ENCODE assay signal across 9 mouse cellular contexts in the genomic region with DNA sequence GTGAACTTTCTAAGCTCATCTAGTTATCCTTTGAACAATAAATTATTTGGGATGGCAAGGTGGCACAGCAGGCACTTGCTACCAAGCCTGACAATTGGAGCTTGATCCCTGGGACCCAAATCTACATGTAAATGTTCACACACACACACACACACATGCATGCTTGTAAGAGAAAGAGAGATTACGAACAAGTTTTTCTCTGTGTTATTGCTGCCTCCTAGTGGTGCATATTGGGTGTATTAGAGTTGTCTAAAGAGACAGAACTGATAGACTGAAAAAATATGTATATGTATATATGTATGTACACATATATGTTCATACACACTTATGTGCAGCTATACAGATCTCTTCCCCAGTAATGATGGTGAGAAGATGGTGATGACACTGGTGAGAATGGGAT. TPM values are rescaled to one million over a fixed set of nuclear protein-coding genes. Genes with fewer than 3 reads are reported as not detected.
DNase-seq lines count a peak whose midpoint lies in the region; ATAC-seq and TF ChIP-seq lines count a peak whose summit lies in the region.
"Had no signal": no experiment of that assay in that cellular context is flagged by ENCODE, and none has a peak within 500 bp of the region (broad histone marks: within the 10 kb centered on the region; RNA-seq: fewer than 3 reads in every experiment).

No protein-coding gene starts in this region.

- peak; percentile 100 for TF ChIP-seq RAD21 in MEL (IDR thresholded peaks at IDR 0.05; ENCODE audit: low read depth, low read length)

- no peak overlapping the region for H3K9ac ChIP-seq in MEL (ENCODE audit: control insufficient read depth, low read depth, low read length, poor library complexity, severe bottlenecking)
- no peak overlapping the region for H3K9ac ChIP-seq in intestine, embryonic 16.5 days (ENCODE audit: low read depth, low read length)
- H3K9ac ChIP-seq: embryonic facial prominence, embryonic 13.5 days; limb, embryonic 12.5 days had no signal

- no peaks in the 10 kb centered on the region for H3K9me3 ChIP-seq in MEL (replicated peaks; ENCODE audit: insufficient read depth, low read length)
- H3K9me3 ChIP-seq in intestine, embryonic 16.5 days (ENCODE audit: control insufficient read depth, low read length), result no peaks in the 10 kb centered on the region
- H3K9me3 ChIP-seq: embryonic facial prominence, embryonic 13.5 days; limb, embryonic 12.5 days had no signal

- H3K79me2 ChIP-seq in MEL (ENCODE audit: control insufficient read depth, insufficient read depth, low read length, poor library complexity), result no peaks in the 10 kb centered on the region

- peak; percentile 73 for ATAC-seq in megakaryocyte progenitor cell, adult 5-6 weeks (replicated peaks; ENCODE audit: poor library complexity)
- no peak; the same call in 1 of the 2 replicates for ATAC-seq in intestine, embryonic 16.5 days

- H3K27ac ChIP-seq in MEL (ENCODE audit: control insufficient read depth, low read depth, low read length), result no peak overlapping the region
- no peak overlapping the region for H3K27ac ChIP-seq in intestine, embryonic 16.5 days (ENCODE audit: low read length)
- H3K27ac ChIP-seq: embryonic facial prominence, embryonic 13.5 days; limb, embryonic 12.5 days had no signal

- no peak overlapping the region for H3K4me2 ChIP-seq in intestine, embryonic 16.5 days (ENCODE audit: low read depth, low read length)
- H3K4me2 ChIP-seq: embryonic facial prominence, embryonic 13.5 days; limb, embryonic 12.5 days had no signal

- H3K4me3 ChIP-seq in MEL (ENCODE audit: control insufficient read depth in 1 of 2, insufficient read depth in 1 of 2, low read depth in 2 of 2, low read length in 2 of 2), result no peak overlapping the region
- no peak overlapping the region for H3K4me3 ChIP-seq in intestine, embryonic 16.5 days (ENCODE audit: low read length)
- H3K4me3 ChIP-seq: embryonic facial prominence, embryonic 13.5 days; limb, embryonic 12.5 days had no signal

- peaks cover 11 to 16% of the 10 kb centered on the region in 2 experiments for H3K4me1 ChIP-seq in MEL (ENCODE audit: control insufficient read depth in 1 of 2, insufficient read depth in 2 of 2, low read length in 2 of 2)
- no peaks in the 10 kb centered on the region for H3K4me1 ChIP-seq in intestine, embryonic 16.5 days (ENCODE audit: control insufficient read depth, insufficient read depth, low read length)

- no peaks in the 10 kb centered on the region for H3K27me3 ChIP-seq in MEL (ENCODE audit: control insufficient read depth in 1 of 2, insufficient read depth in 2 of 2, low read length in 2 of 2)
- H3K27me3 ChIP-seq in intestine, embryonic 16.5 days (replicated peaks; ENCODE audit: control insufficient read depth, insufficient read depth, low read length), result no peaks in the 10 kb centered on the region

- peaks cover 0 to 11% of the 10 kb centered on the region in 2 experiments; a peak in 2 of 4 replicates for H3K36me3 ChIP-seq in MEL (ENCODE audit: control insufficient read depth in 1 of 2, insufficient read depth in 2 of 2, low read length in 2 of 2)
- H3K36me3 ChIP-seq in intestine, embryonic 16.5 days (ENCODE audit: control insufficient read depth, insufficient read depth, low read length), result no peaks in the 10 kb centered on the region
- H3K36me3 ChIP-seq: embryonic facial prominence, embryonic 13.5 days; limb, embryonic 12.5 days had no signal

- peak; percentile 18 to 97 (median 63); a peak in 5 of 6 replicates for TF ChIP-seq CTCF in MEL (IDR thresholded peaks at IDR 0.05 in 2 of 3, conservative IDR thresholded peaks at IDR 0.05 in 1 of 3; ENCODE audit: control insufficient read depth in 1 of 3, insufficient read depth in 1 of 3, low read depth in 2 of 3, low read length in 3 of 3, poor library complexity in 1 of 3, severe bottlenecking in 1 of 3)

- TF ChIP-seq EP300 in MEL (IDR thresholded peaks at IDR 0.05; ENCODE audit: low read depth in 1 of 2, low read length in 2 of 2), result no peak

- intact Hi-C loops in left cerebral cortex, postnatal 14 days (cut with DNase I), result loop anchor here (5.0 kb wide), 2 partner anchors 391 to 561 kb away; no protein-coding TSS in a partner anchor
- intact Hi-C loops in left cerebral cortex, postnatal 10 days (cut with DNase I), result loop anchor here (2.0 to 5.0 kb wide), 2 partner anchors 391 to 556 kb away; no protein-coding TSS in a partner anchor

- 23% methylated on average over 1 of the region's 1 CpGs for WGBS in intestine, embryonic 16.5 days

- TF ChIP-seq POLR2A in MEL (IDR thresholded peaks at IDR 0.05; ENCODE audit: control insufficient read depth in 1 of 2, insufficient read depth in 1 of 2, low read depth in 1 of 2, low read length in 2 of 2, poor library complexity in 1 of 2), result no peak

- peak; percentile 58 to 68 for DNase-seq in left cerebral cortex, postnatal 14 days (ENCODE audit: low spot score in 2 of 2)
- DNase-seq in left cerebral cortex, postnatal 10 days (ENCODE audit: extremely low spot score in 1 of 2, low spot score in 2 of 2), result no peak
- peak; percentile 87 for DNase-seq in MEL (ENCODE audit: low read depth, low spot score)
- DNase-seq in brain, embryonic 18.5 days (ENCODE audit: low read depth, low spot score), result peak; percentile 45
- DNase-seq in cerebellum, adult 18-20 months, result no peak

TF ChIP-seq in MEL, 35 proteins besides CTCF, POLR2A, EP300 and RAD21:
- TF ChIP-seq GABPA (IDR thresholded peaks at IDR 0.05; ENCODE audit: low read depth, low read length), result no peak
- TF ChIP-seq POLR2AphosphoS2 (IDR thresholded peaks at IDR 0.05; ENCODE audit: low read length), result no peak
- no peak for TF ChIP-seq MAFK (IDR thresholded peaks at IDR 0.05; ENCODE audit: borderline replicate concordance, low read depth, low read length)
- peak; percentile 74 for TF ChIP-seq SIN3A (IDR thresholded peaks at IDR 0.05; ENCODE audit: low read length)
- peak; percentile 47; the same call in 1 of the 2 replicates for TF ChIP-seq ZNF384 (IDR thresholded peaks at IDR 0.05; ENCODE audit: low read depth, low read length)
- no peak for TF ChIP-seq UBTF (IDR thresholded peaks at IDR 0.05; ENCODE audit: borderline replicate concordance, insufficient read depth, low read depth, low read length)
- TF ChIP-seq ZKSCAN1 (IDR thresholded peaks at IDR 0.05; ENCODE audit: low read depth, low read length), result no peak
- peak; percentile 84; the same call in 1 of the 2 replicates for TF ChIP-seq MYC (IDR thresholded peaks at IDR 0.05; ENCODE audit: low read depth, low read length)
- no peak for TF ChIP-seq NRF1 (IDR thresholded peaks at IDR 0.05; ENCODE audit: insufficient read depth, low read depth, low read length, poor library complexity, severe bottlenecking)
- TF ChIP-seq GATA1 (IDR thresholded peaks at IDR 0.05; ENCODE audit: low read depth, low read length), result peak; percentile 74
- no peak for TF ChIP-seq MAZ (IDR thresholded peaks at IDR 0.05; ENCODE audit: low read depth, low read length)
- TF ChIP-seq ZC3H11A (IDR thresholded peaks at IDR 0.05; ENCODE audit: low read depth, low read length), result peak; percentile 93
- TF ChIP-seq SMC3 (IDR thresholded peaks at IDR 0.05; ENCODE audit: low read depth, low read length), result peak; percentile 94

RNA-seq across cellular contexts. Expression of gene Cep112, which starts 6.5 kb away (rescaled TPM):
- total RNA-seq in left cerebral cortex, postnatal 14 days (2021), result 1 to 10 TPM; 6.6 to 6.9 TPM
- total RNA-seq in left cerebral cortex, postnatal 10 days (2021), result 10 to 100 TPM in 1 of 2 experiments, 1 to 10 TPM in 1; 8.0 to 10.4 TPM
- not detected in 2 replicates for total RNA-seq in MEL (2012; rRNA removed)
- polyA plus RNA-seq in MEL (2012; ENCODE audit: insufficient read depth in 1 of 2, insufficient read length in 2 of 2, low read depth in 1 of 2, low replicate concordance in 2 of 2, missing spikeins in 1 of 2), result 1 to 10 TPM in 1 of 2 experiments, not detected in 1; 1.3 TPM
- total RNA-seq in megakaryocyte progenitor cell, adult 5-6 weeks (2015), result 0.12 and 1.2 TPM in 2 replicates
- 1.3 TPM in 1 of 2 replicates, not detected in the other for total RNA-seq in megakaryocyte progenitor cell, adult 5-6 weeks (2017)
- 4.3 and 6.7 TPM in 2 replicates for polyA plus RNA-seq in intestine, embryonic 16.5 days (2015; fragmentation: Nextera tagmentation; extraction: Ambion mirVana)

Comparison
In these comparisons a context has a peak if more than half of its experiments do, and no peak if none do; other contexts are left out.
1. DNase-seq: peak in left cerebral cortex, postnatal 14 days (2 of 2), MEL (single experiment) and brain, embryonic 18.5 days (single experiment); none in left cerebral cortex, postnatal 10 days (0 of 2) and cerebellum, adult 18-20 months (0 of 2).